8 mouse cellular contexts compared by ENCODE assay signal in the genomic region with DNA sequence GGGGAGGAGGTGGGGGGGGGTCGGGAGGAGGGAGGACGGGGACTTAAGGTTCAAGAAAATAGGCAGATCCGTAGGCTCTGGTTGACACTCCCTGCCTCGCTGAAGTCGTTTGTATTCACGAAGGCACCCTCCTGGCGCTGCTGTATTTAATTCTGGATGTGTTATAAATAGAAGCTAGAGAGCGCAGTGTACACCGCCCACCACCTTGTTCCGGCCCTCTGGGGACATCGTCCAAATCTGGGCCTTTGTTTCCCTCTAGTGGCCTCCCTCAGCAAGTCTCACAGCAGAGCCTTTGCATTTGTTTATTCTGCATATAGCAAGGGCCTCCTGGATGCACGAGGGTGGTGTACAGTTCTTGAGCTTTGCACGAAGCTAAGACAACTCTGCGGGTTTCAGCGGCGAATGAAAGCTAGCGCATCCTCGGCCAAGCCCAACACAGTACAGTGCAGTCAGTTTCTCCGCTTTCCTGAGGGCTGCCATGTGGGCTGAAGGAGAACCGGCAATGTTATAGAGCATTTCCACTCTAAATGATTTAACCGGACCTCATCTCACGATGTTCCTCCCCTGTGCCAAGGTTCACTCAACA. TPM values are rescaled to one million over a fixed set of nuclear protein-coding genes. Genes with fewer than 3 reads are reported as not detected.
DNase-seq lines count a peak whose midpoint lies in the region; ATAC-seq and TF ChIP-seq lines count a peak whose summit lies in the region.

No protein-coding gene starts in this region.

- no peaks in the 10 kb centered on the region for H3K27me3 ChIP-seq in forebrain, embryonic 11.5 days (ENCODE audit: control insufficient read depth, insufficient read depth, low read length)
- no peaks in the 10 kb centered on the region for H3K27me3 ChIP-seq in heart, embryonic 15.5 days
- no peaks in the 10 kb centered on the region for H3K27me3 ChIP-seq in liver, embryonic 11.5 days (replicated peaks; ENCODE audit: control insufficient read depth, insufficient read depth, low read length)
- no peaks in the 10 kb centered on the region for H3K27me3 ChIP-seq in myocyte (ENCODE audit: control insufficient read depth, insufficient read depth, insufficient read length)

- peak overlapping the region; percentile 24 for H3K4me3 ChIP-seq in forebrain, embryonic 11.5 days (ENCODE audit: low read depth, low read length)
- peak overlapping the region; percentile 32 for H3K4me3 ChIP-seq in heart, embryonic 15.5 days
- H3K4me3 ChIP-seq in liver, embryonic 11.5 days (ENCODE audit: low read depth, low read length), result peak overlapping the region; percentile 8; the same call in 1 of the 2 replicates
- peak overlapping the region; percentile 22 for H3K4me3 ChIP-seq in myocyte

- 14% methylated on average over 22 of the region's 22 CpGs for WGBS in forebrain, embryonic 11.5 days
- WGBS in heart, embryonic 15.5 days, result 6% methylated on average over 22 of the region's 22 CpGs
- WGBS in liver, embryonic 11.5 days, result 14% methylated on average over 22 of the region's 22 CpGs

- peaks cover 3% of the 10 kb centered on the region; the same call in 1 of the 2 replicates for H3K4me1 ChIP-seq in forebrain, embryonic 11.5 days (replicated peaks; ENCODE audit: control insufficient read depth, insufficient read depth, low read length)
- peaks cover 14% of the 10 kb centered on the region for H3K4me1 ChIP-seq in heart, embryonic 15.5 days (replicated peaks)
- H3K4me1 ChIP-seq in liver, embryonic 11.5 days (replicated peaks; ENCODE audit: control insufficient read depth, insufficient read depth, low read length), result peaks cover 9% of the 10 kb centered on the region

- no peaks in the 10 kb centered on the region for H3K9me3 ChIP-seq in forebrain, embryonic 11.5 days (ENCODE audit: control insufficient read depth, low read length)
- no peaks in the 10 kb centered on the region for H3K9me3 ChIP-seq in heart, embryonic 15.5 days (replicated peaks)
- no peaks in the 10 kb centered on the region for H3K9me3 ChIP-seq in liver, embryonic 11.5 days (ENCODE audit: control insufficient read depth, low read length)

- H3K36me3 ChIP-seq in forebrain, embryonic 11.5 days (ENCODE audit: control insufficient read depth, insufficient read depth, low read length), result no peaks in the 10 kb centered on the region
- H3K36me3 ChIP-seq in heart, embryonic 15.5 days, result no peaks in the 10 kb centered on the region
- H3K36me3 ChIP-seq in liver, embryonic 11.5 days (ENCODE audit: control insufficient read depth, insufficient read depth, low read length), result no peaks in the 10 kb centered on the region
- no peaks in the 10 kb centered on the region for H3K36me3 ChIP-seq in myocyte (ENCODE audit: control insufficient read depth, insufficient read depth)

- peak; percentile 88 for ATAC-seq in CD4-positive, CD25-positive, alpha-beta regulatory T cell, adult 4 months
- peak; percentile 93 for ATAC-seq in forebrain, embryonic 11.5 days (replicated peaks; ENCODE audit: low FRiP score)
- peak; percentile 86 for ATAC-seq in heart, embryonic 15.5 days (replicated peaks; ENCODE audit: insufficient number of reproducible peaks, insufficient read depth, low FRiP score, low read depth)
- peak; percentile 81 for ATAC-seq in liver, embryonic 11.5 days (replicated peaks; ENCODE audit: low FRiP score)

- DNase-seq in brain, embryonic 18.5 days (ENCODE audit: low read depth, low spot score), result peak; percentile 71
- peak; percentile 84 for DNase-seq in forebrain, embryonic 11.5 days (ENCODE audit: low spot score)
- DNase-seq in kidney, postnatal 10 days, result peak; percentile 84
- peak; percentile 56 for DNase-seq in liver, embryonic 11.5 days (ENCODE audit: low spot score)
- peak; percentile 67 to 72 for DNase-seq in spleen, postnatal 36 days (ENCODE audit: low spot score in 2 of 2)

- no peaks in the 10 kb centered on the region for H3K79me2 ChIP-seq in myocyte (ENCODE audit: control insufficient read depth, insufficient read depth)

- peak overlapping the region; percentile 47; the same call in 1 of the 2 replicates for H3K27ac ChIP-seq in forebrain, embryonic 11.5 days (ENCODE audit: low read depth, low read length)
- peak overlapping the region; percentile 85 for H3K27ac ChIP-seq in heart, embryonic 15.5 days
- H3K27ac ChIP-seq in liver, embryonic 11.5 days (ENCODE audit: low read depth, low read length), result no peak overlapping the region

- peak overlapping the region; percentile 9; the same call in 1 of the 2 replicates for H3K9ac ChIP-seq in forebrain, embryonic 11.5 days (ENCODE audit: low read length)
- H3K9ac ChIP-seq in heart, embryonic 15.5 days, result no peak overlapping the region
- H3K9ac ChIP-seq in liver, embryonic 11.5 days (ENCODE audit: low read depth, low read length), result no peak overlapping the region

- H3ac ChIP-seq in myocyte (ENCODE audit: control insufficient read depth, insufficient read length), result no peak overlapping the region

- TF ChIP-seq POLR2A in myocyte (IDR thresholded peaks at IDR 0.05; ENCODE audit: insufficient read length, low read depth), result peak; percentile 13

- peak overlapping the region; percentile 43 for H3K4me2 ChIP-seq in forebrain, embryonic 11.5 days (ENCODE audit: low read depth, low read length, severe bottlenecking)
- H3K4me2 ChIP-seq in heart, embryonic 15.5 days, result peak overlapping the region; percentile 57
- H3K4me2 ChIP-seq in liver, embryonic 11.5 days, result peak overlapping the region; percentile 58
- H3K4me2 ChIP-seq in myocyte (ENCODE audit: low read depth), result peak overlapping the region; percentile 81

TF ChIP-seq in myocyte, 11 proteins besides CTCF, POLR2A, EP300 and RAD21:
- TF ChIP-seq MYOD1 (IDR thresholded peaks at IDR 0.05; ENCODE audit: control insufficient read depth in 1 of 3, insufficient read length in 2 of 3, low read depth in 2 of 3), result no peak
- TF ChIP-seq MAX (IDR thresholded peaks at IDR 0.05; ENCODE audit: low read depth), result no peak
- TF ChIP-seq TCF3 (IDR thresholded peaks at IDR 0.05; ENCODE audit: insufficient read length, low read depth), result no peak
- TF ChIP-seq MYOG (IDR thresholded peaks at IDR 0.05; ENCODE audit: control insufficient read depth in 1 of 3, insufficient read depth in 1 of 3, insufficient read length in 2 of 3, low read depth in 2 of 3), result no peak
- TF ChIP-seq POLR2AphosphoS2 (IDR thresholded peaks at IDR 0.05; ENCODE audit: insufficient read length, low read depth), result no peak
- TF ChIP-seq REST (IDR thresholded peaks at IDR 0.05; ENCODE audit: insufficient read depth, insufficient read length), result no peak
- no peak for TF ChIP-seq SRF (IDR thresholded peaks at IDR 0.05; ENCODE audit: control insufficient read depth, insufficient read length, low read depth)
- no peak for TF ChIP-seq TCF12 (IDR thresholded peaks at IDR 0.05; ENCODE audit: insufficient read depth, poor library complexity, severe bottlenecking)
- no peak for TF ChIP-seq E2F4 (IDR thresholded peaks at IDR 0.05; ENCODE audit: insufficient read depth)
TF ChIP-seq in myocyte: peak in this region for 0.

RNA-seq across cellular contexts. Expression of a gene that starts 43.0 kb away (rescaled TPM):
- polyA plus RNA-seq in CD4-positive, CD25-positive, alpha-beta regulatory T cell, adult 4 months (2017; shearing (Covaris generic)), result 1,000 to 10,000 TPM; 3,203 to 3,707 TPM
- polyA plus RNA-seq in forebrain, embryonic 11.5 days (2014; fragmentation: Nextera tagmentation; extraction: Ambion mirVana), result 3,498 and 3,614 TPM in 2 replicates
- polyA plus RNA-seq in heart, embryonic 15.5 days (2015; fragmentation: Nextera tagmentation; extraction: Ambion mirVana), result 1,867 and 1,945 TPM in 2 replicates
- 3,603 and 3,888 TPM in 2 replicates for polyA plus RNA-seq in liver, embryonic 11.5 days (2014; fragmentation: Nextera tagmentation; extraction: Ambion mirVana)
- 797 TPM for polyA plus RNA-seq in myocyte (2012; fragmentation: generic; extraction: Trizol)
